Mouse (Mus musculus) kidney, embryonic 16.5 days (tissue): ENCODE measurements around the gene Sar1a. TPM values are rescaled to one million over a fixed set of nuclear protein-coding genes. Genes with fewer than 3 reads are reported as not detected.

Experiments
- ATAC-seq: fragments of 200-750 bp; cut with Nextera tagmentation; 2 replicates; pipeline ENCODE4 v1.8.0; 2017; ENCODE audit warnings: moderate TSS enrichment; ENCODE audit not compliant: low FRiP score, low TSS enrichment
- H3K27ac ChIP-seq: fragments of 300-500 bp; sonication (generic); 2 replicates; pipeline ENCODE4 v1.5.1; 2014; ENCODE audit warnings: low read length
- H3K27me3 ChIP-seq: fragments of 300-500 bp; sonication (generic); 2 replicates; pipeline ENCODE4 v1.6.1; 2014; ENCODE audit warnings: low read length, control low read depth, mixed read lengths; ENCODE audit not compliant: insufficient read depth
- H3K36me3 ChIP-seq: fragments of 300-500 bp; sonication (generic); 2 replicates; pipeline ENCODE4 v1.6.1; 2014; ENCODE audit warnings: low read length, control low read depth, mixed read lengths; ENCODE audit not compliant: insufficient read depth
- H3K4me1 ChIP-seq: fragments of 300-500 bp; sonication (generic); 2 replicates; pipeline ENCODE4 v1.6.1; 2014; ENCODE audit warnings: low read length, control low read depth, mixed read lengths; ENCODE audit not compliant: insufficient read depth
- H3K4me2 ChIP-seq: fragments of 300-500 bp; sonication (generic); replicated peaks from 2 replicates; pipeline ENCODE4 v1.6.1; 2014; ENCODE audit warnings: low read depth, low read length
- H3K4me3 ChIP-seq: fragments of 300-500 bp; sonication (generic); 2 replicates; pipeline ENCODE4 v1.5.1; 2014; ENCODE audit warnings: mild to moderate bottlenecking, low read length
- H3K9ac ChIP-seq: fragments of 300-500 bp; sonication (generic); replicated peaks from 2 replicates; pipeline ENCODE4 v1.6.1; 2014; ENCODE audit warnings: low read length
- H3K9me3 ChIP-seq: fragments of 300-500 bp; sonication (generic); 2 replicates; pipeline ENCODE4 v1.6.1; 2016; ENCODE audit warnings: low read length, control low read depth
- WGBS: fragments of 180-500 bp; shearing (Covaris S2); extraction: QIAGEN DNeasy Blood & Tissue Kit; methylation state at CpG from one replicate; pipeline ENCODE4 v1.1.7; 2014; 5-methylcytosine and 5-hydroxymethylcytosine counted together
- polyA plus RNA-seq: library from polyadenylated mRNA; unstranded; fragments of >200 nt; fragmentation: Nextera tagmentation; extraction: Ambion mirVana; gene quantifications from 2 replicates; pipeline ENCODE4 v1.2.1, GENCODE M21; 2015

The Sar1a gene
- polyA plus RNA-seq, 1 experiment from 2014 or later = 260 TPM

GRCm38 (mm10) chr10:61720331-61720730, 40.2 kb downstream of the Sar1a start:
- H3K36me3 ChIP-seq = no peaks in the 10 kb centered on the region
- H3K27me3 ChIP-seq = no peaks in the 10 kb centered on the region
- H3K4me2 ChIP-seq = no peak overlapping the region
- no peak overlapping the region for H3K27ac ChIP-seq
- ATAC-seq = no peak
- H3K9me3 ChIP-seq = no peaks in the 10 kb centered on the region
- H3K4me1 ChIP-seq = peaks cover 7% of the 10 kb centered on the region
- WGBS = 81% methylated on average over 7 of the region's 7 CpGs
- no peak overlapping the region for H3K9ac ChIP-seq
- H3K4me3 ChIP-seq = no peak overlapping the region

- Histone ChIP-seq H3K27ac (no peak overlapping the region), H3K4me3 (no peak overlapping the region), H3K9me3 (no peaks in the 10 kb centered on the region), H3K36me3 (no peaks in the 10 kb centered on the region), H3K4me2 (no peak overlapping the region), H3K9ac (no peak overlapping the region), H3K27me3 (no peaks in the 10 kb centered on the region), H3K4me1 (no peaks in the 10 kb centered on the region)
- ATAC-seq = no peak
- WGBS = 85% methylated on average over 3 of the region's 3 CpGs
Measured at GRCm38 (mm10) chr10:61722215-61722614, 42.1 kb downstream of the Sar1a start.

- Histone ChIP-seq H3K36me3 (0 out of 2 replicates have a peak, but pooled peaks cover 6% of the 10 kb centered on the region), H3K4me1 (no peaks in the 10 kb centered on the region), H3K4me3 (no peak overlapping the region), H3K9me3 (no peaks in the 10 kb centered on the region), H3K4me2 (no peak overlapping the region), H3K9ac (no peak overlapping the region), H3K27me3 (no peaks in the 10 kb centered on the region), H3K27ac (no peak overlapping the region)
- WGBS = 63% methylated on average over 6 of the region's 6 CpGs
- no peak for ATAC-seq
Measured at GRCm38 (mm10) chr10:61723271-61723670, 43.2 kb downstream of the Sar1a start.

GRCm38 (mm10) chr10:61729181-61729580, 49.1 kb downstream of the Sar1a start:
- Histone ChIP-seq H3K9ac (no peak overlapping the region), H3K9me3 (no peaks in the 10 kb centered on the region), H3K36me3 (peaks cover 12% of the 10 kb centered on the region; the same call in 1 of the 2 replicates), H3K4me3 (no peak overlapping the region), H3K4me1 (peaks cover 6% of the 10 kb centered on the region; the same call in 1 of the 2 replicates), H3K27ac (no peak overlapping the region), H3K27me3 (no peaks in the 10 kb centered on the region), H3K4me2 (no peak overlapping the region)
- WGBS = 37% methylated on average over 11 of the region's 11 CpGs
- ATAC-seq = no peak

- 95% methylated on average over 6 of the region's 6 CpGs for WGBS
- ATAC-seq = no peak
- Histone ChIP-seq H3K27ac (no peak overlapping the region), H3K9me3 (no peaks in the 10 kb centered on the region), H3K4me3 (no peak overlapping the region), H3K36me3 (peaks cover 12% of the 10 kb centered on the region; the same call in 1 of the 2 replicates), H3K27me3 (no peaks in the 10 kb centered on the region), H3K4me1 (peaks cover 6% of the 10 kb centered on the region; the same call in 1 of the 2 replicates), H3K9ac (no peak overlapping the region), H3K4me2 (no peak overlapping the region)
Measured at GRCm38 (mm10) chr10:61730171-61730570, 50.1 kb downstream of the Sar1a start.

GRCm38 (mm10) chr10:61734377-61734776, 54.3 kb downstream of the Sar1a start:
- no peaks in the 10 kb centered on the region for H3K9me3 ChIP-seq
- H3K9ac ChIP-seq = no peak overlapping the region
- no peak overlapping the region for H3K4me3 ChIP-seq
- no peak overlapping the region for H3K27ac ChIP-seq
- 43% methylated on average over 3 of the region's 3 CpGs for WGBS
- peaks cover 14% of the 10 kb centered on the region for H3K36me3 ChIP-seq
- peaks cover 6% of the 10 kb centered on the region; the same call in 1 of the 2 replicates for H3K4me1 ChIP-seq
- no peak for ATAC-seq
- no peak overlapping the region for H3K4me2 ChIP-seq
- no peaks in the 10 kb centered on the region for H3K27me3 ChIP-seq

GRCm38 (mm10) chr10:61736671-61737078, 56.6 kb downstream of the Sar1a start:
- no peak overlapping the region for H3K4me3 ChIP-seq
- peaks cover 6% of the 10 kb centered on the region; the same call in 1 of the 2 replicates for H3K4me1 ChIP-seq
- no peak overlapping the region for H3K9ac ChIP-seq
- no peaks in the 10 kb centered on the region for H3K9me3 ChIP-seq
- ATAC-seq = no peak
- peaks cover 27% of the 10 kb centered on the region for H3K36me3 ChIP-seq
- WGBS = 39% methylated on average over 10 of the region's 10 CpGs
- no peaks in the 10 kb centered on the region for H3K27me3 ChIP-seq
- no peak overlapping the region for H3K27ac ChIP-seq
- H3K4me2 ChIP-seq = no peak overlapping the region

- WGBS = 89% methylated on average over 1 of the region's 1 CpGs
- peaks cover 34% of the 10 kb centered on the region for H3K36me3 ChIP-seq
Measured at GRCm38 (mm10) chr10:61737537-61737936, 57.4 kb downstream of the Sar1a start.

GRCm38 (mm10) chr10:61738126-61738525, 58.0 kb downstream of the Sar1a start:
- H3K4me2 ChIP-seq = no peak overlapping the region
- no peak for ATAC-seq

More at GRCm38 (mm10) chr10:61737537-61737936, 57.4 kb downstream of the Sar1a start:
- no peak overlapping the region for H3K9ac ChIP-seq
- no peak overlapping the region for H3K4me3 ChIP-seq
- H3K27ac ChIP-seq = no peak overlapping the region
- H3K4me1 ChIP-seq = no peaks in the 10 kb centered on the region; the same call in 1 of the 2 replicates
- no peak for ATAC-seq
- H3K27me3 ChIP-seq = no peaks in the 10 kb centered on the region
- no peak overlapping the region for H3K4me2 ChIP-seq
- H3K9me3 ChIP-seq = no peaks in the 10 kb centered on the region

GRCm38 (mm10) chr10:61741306-61741705, 61.2 kb downstream of the Sar1a start:
- H3K4me3 ChIP-seq = no peak overlapping the region
- no peak overlapping the region for H3K27ac ChIP-seq
- H3K27me3 ChIP-seq = no peaks in the 10 kb centered on the region
- 71% methylated on average over 1 of the region's 1 CpGs for WGBS
- H3K36me3 ChIP-seq = peaks cover 69% of the 10 kb centered on the region
- H3K4me1 ChIP-seq = no peaks in the 10 kb centered on the region
- ATAC-seq = no peak
- no peak overlapping the region for H3K4me2 ChIP-seq
- no peak overlapping the region for H3K9ac ChIP-seq
- H3K9me3 ChIP-seq = 0 out of 2 replicates have a peak, but pooled peaks cover 4% of the 10 kb centered on the region

More at GRCm38 (mm10) chr10:61738126-61738525, 58.0 kb downstream of the Sar1a start:
- peaks cover 40% of the 10 kb centered on the region for H3K36me3 ChIP-seq
- no peaks in the 10 kb centered on the region for H3K9me3 ChIP-seq
- H3K4me3 ChIP-seq = no peak overlapping the region
- 84% methylated on average over 4 of the region's 4 CpGs for WGBS
- H3K27me3 ChIP-seq = no peaks in the 10 kb centered on the region
- H3K4me1 ChIP-seq = no peaks in the 10 kb centered on the region
- no peak overlapping the region for H3K27ac ChIP-seq
- H3K9ac ChIP-seq = no peak overlapping the region
